Mouse (Mus musculus): ENCODE data around the gene Gdnf. TPM values are rescaled to one million over a fixed set of nuclear protein-coding genes. Genes with fewer than 3 reads are reported as not detected.

Gdnf gene
- polyA plus RNA-seq (2021) = 8.1 TPM

DNA sequence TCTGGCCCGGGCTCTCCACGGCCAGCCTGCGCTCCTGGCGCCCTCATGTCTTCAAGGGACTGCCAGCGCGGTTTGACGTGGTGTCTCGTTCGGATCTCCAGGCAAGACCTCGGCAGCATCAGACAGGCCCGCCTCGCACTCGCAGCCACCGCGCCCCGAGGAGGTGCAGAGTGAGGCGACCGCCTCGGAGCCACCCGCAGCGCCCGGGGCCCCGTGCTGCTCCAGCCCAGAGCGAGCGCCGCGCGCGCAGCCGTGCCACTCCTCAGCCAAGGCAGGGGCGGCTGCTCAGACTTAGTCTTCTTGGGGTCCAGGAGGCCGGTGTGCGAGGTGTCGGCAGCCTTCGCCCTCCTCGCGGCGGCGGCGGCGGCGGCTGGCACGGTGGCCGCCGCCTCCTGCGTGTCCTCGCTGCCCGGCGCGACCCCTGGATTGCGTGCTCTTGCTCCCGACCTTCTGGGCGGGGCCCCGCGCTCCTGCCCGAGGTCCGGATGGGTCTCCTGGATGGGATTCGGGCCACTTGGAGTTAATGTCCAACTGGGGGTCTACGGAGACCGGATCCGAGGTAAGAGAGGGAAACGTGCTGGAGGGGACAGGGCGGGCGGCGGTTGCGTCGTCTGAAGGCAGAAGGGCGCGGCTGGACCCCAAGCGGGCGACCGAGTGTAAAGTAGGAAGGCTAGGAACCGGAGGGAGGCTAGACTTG is at the start of gene Gdnf:
Gene Gdnf (plus strand): TSS at position 291 of the 697 bp plus-strand sequence.
- ATAC-seq = peak; percentile 48
- POLR2A ChIA-PET = interaction anchor here (0.6 to 0.9 kb wide), 2 partner anchors 66 to 351 kb away, joined by 3 read pairs; no protein-coding TSS in a partner anchor
- in situ Hi-C loops (cut with MboI; ENCODE audit: low pct_unique_long_range_greater_than_20kb) = no loop called here
- CTCF ChIA-PET = no interaction called here
- H3K27me3 ChIP-seq = no peaks in the 10 kb centered on the region
- TF ChIP-seq CTCF (IDR thresholded peaks at IDR 0.05) = no peak
- DNase-seq (ENCODE audit: low read depth, low spot score) = no peak

DNA sequence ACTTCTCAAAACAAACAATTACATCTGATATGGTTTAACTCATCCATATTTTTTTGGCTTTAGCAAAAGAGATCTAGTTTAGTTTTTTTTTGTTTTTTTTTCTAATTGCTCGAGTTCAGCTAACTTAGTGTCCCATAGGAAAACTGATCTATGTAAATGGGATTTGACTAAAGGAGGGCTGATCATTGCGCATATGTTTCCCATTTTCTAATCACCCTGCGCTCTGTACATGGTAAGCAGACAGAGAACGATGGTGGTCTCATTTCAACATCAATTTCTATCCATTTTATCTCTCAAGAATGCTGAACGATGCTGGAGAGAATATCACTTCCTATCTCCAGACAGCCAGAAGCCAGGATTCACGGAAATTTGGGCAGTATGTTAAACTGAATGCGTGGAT is 43.5 kb upstream of the Gdnf start:
- ATAC-seq = no peak
- H3K27me3 ChIP-seq = no peaks in the 10 kb centered on the region
- no peak for DNase-seq (ENCODE audit: low read depth, low spot score)
- no peak for TF ChIP-seq CTCF (IDR thresholded peaks at IDR 0.05)
- in situ Hi-C loops (cut with MboI; ENCODE audit: low pct_unique_long_range_greater_than_20kb) = loop anchor here (5.0 kb wide), 1 partner anchor 35 kb away; no protein-coding TSS in a partner anchor
- CTCF ChIA-PET = no interaction called here
- POLR2A ChIA-PET = no interaction called here

DNA sequence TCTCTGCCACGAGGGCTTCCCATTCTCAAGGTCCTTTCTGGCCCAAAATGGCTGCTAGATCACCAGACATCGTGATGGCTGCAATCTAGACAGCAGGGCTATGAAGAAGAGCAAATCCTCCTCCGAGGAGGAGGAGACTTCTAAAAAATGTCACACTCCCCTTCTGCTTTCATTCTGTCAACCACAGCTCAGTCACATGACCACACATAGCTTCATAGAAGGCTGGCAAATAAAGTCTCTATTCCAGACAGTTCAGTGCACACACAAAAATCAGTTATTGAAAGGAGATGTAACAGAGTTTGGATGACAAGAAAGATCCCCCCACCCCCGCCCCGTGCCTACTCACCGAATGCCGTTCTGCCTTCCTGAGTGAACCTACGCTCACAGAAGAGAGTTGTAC is 37.7 kb upstream of the Gdnf start:
- TF ChIP-seq CTCF (IDR thresholded peaks at IDR 0.05) = no peak
- H3K27me3 ChIP-seq = no peaks in the 10 kb centered on the region
- DNase-seq (ENCODE audit: low read depth, low spot score) = no peak
- ChIA-PET CTCF (no interaction called here), POLR2A (no interaction called here)
- no peak for ATAC-seq
- in situ Hi-C loops (cut with MboI; ENCODE audit: low pct_unique_long_range_greater_than_20kb) = no loop called here

DNA sequence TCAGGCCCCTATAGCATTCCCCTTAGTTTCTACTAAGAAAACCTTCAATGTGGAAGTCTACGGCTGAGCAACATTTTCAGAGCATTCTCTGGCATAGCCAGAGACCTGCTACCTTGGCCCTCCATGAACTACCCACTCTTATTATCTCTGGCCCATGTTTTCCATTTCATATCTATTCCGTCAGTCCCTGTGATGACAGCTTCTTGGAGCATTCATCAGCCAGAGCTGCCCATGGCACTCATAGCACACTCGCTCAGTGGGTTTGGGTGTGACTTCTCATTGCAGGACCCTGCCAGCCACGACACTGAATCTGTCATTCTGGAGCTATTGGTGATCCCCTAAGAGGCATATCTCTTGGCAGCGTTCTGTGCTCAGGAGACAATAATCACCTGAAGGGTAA is 29.1 kb upstream of the Gdnf start:
- ChIA-PET CTCF (interaction anchor here (0.5 kb wide), 1 partner anchor 134 kb away, joined by 3 read pairs; no protein-coding TSS in a partner anchor), POLR2A (no interaction called here)
- no peaks in the 10 kb centered on the region for H3K27me3 ChIP-seq
- DNase-seq (ENCODE audit: low read depth, low spot score) (no peak), ATAC-seq (no peak)
- in situ Hi-C loops (cut with MboI; ENCODE audit: low pct_unique_long_range_greater_than_20kb) = no loop called here
- TF ChIP-seq CTCF (IDR thresholded peaks at IDR 0.05) = no peak

DNA sequence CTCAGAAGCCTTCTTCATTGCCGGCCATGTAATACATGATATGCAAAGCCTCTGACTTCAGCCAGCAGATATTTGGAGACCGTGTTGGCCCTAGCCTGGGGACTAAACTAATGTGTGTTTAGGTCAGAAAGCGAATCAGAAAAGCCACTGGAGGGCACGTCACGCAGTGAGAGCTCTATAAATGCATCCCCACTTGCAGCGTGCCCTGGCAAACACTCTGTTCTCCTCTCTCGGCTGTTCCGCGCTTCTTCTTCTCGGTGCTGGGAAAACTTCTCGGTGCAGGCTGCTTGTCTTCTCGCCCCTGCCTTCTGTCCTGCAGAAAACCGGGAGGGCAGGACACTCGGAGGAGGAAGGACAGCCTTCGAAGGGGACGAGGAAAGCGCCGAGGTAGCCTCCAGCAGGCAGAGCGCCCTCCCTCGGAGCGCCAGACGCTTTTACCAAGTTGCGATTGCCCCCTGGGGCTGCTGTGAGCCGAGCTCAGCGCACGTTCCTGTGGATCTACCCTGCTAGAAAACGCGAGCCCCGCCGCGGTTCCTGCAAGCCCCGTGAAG is 730 bp upstream of the Gdnf start:
- H3K27me3 ChIP-seq = no peaks in the 10 kb centered on the region
- ChIA-PET POLR2A (interaction anchor here (0.7 to 0.9 kb wide), 2 partner anchors 142 to 350 kb away, joined by 3 read pairs; no protein-coding TSS in a partner anchor), CTCF (interaction anchor here (0.6 kb wide), 1 partner anchor 27 kb away, joined by 4 read pairs; no protein-coding TSS in a partner anchor)
- no peak for DNase-seq (ENCODE audit: low read depth, low spot score)
- no peak for TF ChIP-seq CTCF (IDR thresholded peaks at IDR 0.05)
- peak; percentile 57 for ATAC-seq
- in situ Hi-C loops (cut with MboI; ENCODE audit: low pct_unique_long_range_greater_than_20kb) = loop anchor here (5.0 kb wide), 1 partner anchor 343 kb away; no protein-coding TSS in a partner anchor

DNA sequence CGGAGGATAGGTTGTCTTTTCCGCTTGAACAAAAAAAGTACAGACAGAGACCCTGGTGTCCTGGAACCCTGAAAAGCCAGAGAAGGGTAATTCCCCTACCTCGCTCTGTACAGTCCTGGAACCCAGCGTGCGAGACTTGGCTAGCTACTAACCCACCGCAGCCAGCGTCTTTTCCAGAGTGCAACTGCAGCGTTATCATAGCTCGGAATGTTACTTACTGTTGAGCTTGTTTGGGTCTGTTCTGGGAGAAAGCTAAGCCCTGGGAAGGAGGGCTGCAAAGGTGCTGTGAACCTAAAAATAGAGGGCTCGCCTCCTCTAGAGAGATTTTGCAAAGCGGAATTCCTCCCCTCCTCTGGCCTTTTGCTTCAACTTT is 593 bp downstream of the Gdnf start:
- in situ Hi-C loops (cut with MboI; ENCODE audit: low pct_unique_long_range_greater_than_20kb) = no loop called here
- H3K27me3 ChIP-seq = no peaks in the 10 kb centered on the region
- DNase-seq (ENCODE audit: low read depth, low spot score) (no peak), ATAC-seq (no peak)
- ChIA-PET CTCF (no interaction called here), POLR2A (interaction anchor here (0.6 kb wide), 1 partner anchor 65 kb away, joined by 3 read pairs; no protein-coding TSS in a partner anchor)
- no peak for TF ChIP-seq CTCF (IDR thresholded peaks at IDR 0.05)

DNA sequence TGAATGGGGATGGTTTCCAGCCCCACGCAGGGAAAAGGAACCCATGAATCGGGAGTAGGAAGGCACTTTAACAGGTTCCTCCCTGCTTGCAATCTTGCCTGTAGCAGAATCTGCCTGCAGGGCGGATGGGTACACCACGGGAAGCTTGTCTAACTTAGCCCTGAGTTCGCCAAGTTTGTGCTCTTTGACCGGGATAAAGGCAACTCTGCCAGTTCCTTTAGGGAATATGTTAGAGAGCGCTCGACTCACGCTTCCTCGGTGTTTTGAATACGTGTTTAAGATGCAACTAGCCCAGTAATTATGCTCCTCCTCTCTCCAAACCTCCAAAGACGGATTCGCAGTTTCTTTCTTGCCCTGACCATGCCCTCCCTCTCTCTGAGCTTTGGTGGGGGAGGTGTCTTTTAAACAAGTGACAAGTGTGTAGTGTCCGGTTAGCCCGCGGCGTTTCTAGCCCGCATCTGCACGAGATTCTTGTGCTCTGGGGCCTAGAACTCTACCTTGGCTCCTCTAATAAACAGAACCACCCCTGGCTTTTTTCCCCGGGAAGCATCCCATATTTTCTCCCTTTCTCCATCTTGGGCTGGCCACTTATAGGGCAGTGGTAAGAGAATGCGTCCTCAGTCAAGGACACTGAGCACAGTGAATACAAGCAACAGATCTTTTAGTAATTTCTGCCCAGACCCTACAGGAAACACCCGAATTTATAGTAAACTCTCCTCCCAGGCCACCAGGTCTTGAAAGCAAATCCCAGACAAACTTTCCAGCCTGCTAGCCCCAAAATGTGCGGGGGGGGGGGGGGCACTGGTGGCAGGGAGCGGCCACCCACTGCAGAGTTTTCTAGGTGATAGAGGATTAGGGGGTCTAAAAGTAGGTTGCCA is 1.4 kb downstream of the Gdnf start:
- no peaks in the 10 kb centered on the region for H3K27me3 ChIP-seq
- no peak for TF ChIP-seq CTCF (IDR thresholded peaks at IDR 0.05)
- ATAC-seq (no peak), DNase-seq (ENCODE audit: low read depth, low spot score) (no peak)
- ChIA-PET POLR2A (no interaction called here), CTCF (no interaction called here)
- in situ Hi-C loops (cut with MboI; ENCODE audit: low pct_unique_long_range_greater_than_20kb) = no loop called here

DNA sequence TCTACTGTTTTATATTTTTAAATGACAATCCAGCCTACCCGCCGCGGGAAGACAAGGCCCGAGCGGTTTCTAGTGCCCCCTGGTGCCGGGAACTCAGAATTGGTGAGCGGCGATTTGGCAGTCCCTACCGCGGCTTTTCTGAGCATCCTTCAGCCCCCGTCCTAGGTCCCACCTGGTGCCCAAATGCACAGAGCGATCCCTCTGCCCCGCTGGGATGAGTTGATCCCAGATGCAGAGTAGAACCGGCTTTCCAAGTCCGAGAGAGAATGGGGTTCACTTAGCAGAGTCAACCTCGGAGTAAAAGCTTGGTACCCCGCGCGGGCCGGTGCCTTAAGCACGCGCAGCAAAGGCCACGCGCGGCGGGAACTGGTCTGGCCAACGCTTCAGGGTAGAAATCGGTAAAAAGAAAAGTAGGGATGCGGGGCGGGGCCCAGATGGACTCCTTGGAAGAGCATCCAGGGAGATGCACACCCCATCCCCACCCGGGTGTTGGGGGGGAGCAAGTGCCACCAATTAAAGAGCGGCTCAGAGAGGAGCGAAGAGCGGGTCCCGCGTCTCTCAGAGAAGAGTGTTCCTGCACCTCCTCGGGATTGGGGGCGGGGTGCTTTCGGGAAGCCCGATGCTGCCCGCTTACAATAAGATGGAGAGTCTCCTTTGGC is 2.4 kb downstream of the Gdnf start:
- no peak for TF ChIP-seq CTCF (IDR thresholded peaks at IDR 0.05)
- DNase-seq (ENCODE audit: low read depth, low spot score) (no peak), ATAC-seq (peak; percentile 25)
- ChIA-PET POLR2A (no interaction called here), CTCF (no interaction called here)
- no peaks in the 10 kb centered on the region for H3K27me3 ChIP-seq
- in situ Hi-C loops (cut with MboI; ENCODE audit: low pct_unique_long_range_greater_than_20kb) = no loop called here

DNA sequence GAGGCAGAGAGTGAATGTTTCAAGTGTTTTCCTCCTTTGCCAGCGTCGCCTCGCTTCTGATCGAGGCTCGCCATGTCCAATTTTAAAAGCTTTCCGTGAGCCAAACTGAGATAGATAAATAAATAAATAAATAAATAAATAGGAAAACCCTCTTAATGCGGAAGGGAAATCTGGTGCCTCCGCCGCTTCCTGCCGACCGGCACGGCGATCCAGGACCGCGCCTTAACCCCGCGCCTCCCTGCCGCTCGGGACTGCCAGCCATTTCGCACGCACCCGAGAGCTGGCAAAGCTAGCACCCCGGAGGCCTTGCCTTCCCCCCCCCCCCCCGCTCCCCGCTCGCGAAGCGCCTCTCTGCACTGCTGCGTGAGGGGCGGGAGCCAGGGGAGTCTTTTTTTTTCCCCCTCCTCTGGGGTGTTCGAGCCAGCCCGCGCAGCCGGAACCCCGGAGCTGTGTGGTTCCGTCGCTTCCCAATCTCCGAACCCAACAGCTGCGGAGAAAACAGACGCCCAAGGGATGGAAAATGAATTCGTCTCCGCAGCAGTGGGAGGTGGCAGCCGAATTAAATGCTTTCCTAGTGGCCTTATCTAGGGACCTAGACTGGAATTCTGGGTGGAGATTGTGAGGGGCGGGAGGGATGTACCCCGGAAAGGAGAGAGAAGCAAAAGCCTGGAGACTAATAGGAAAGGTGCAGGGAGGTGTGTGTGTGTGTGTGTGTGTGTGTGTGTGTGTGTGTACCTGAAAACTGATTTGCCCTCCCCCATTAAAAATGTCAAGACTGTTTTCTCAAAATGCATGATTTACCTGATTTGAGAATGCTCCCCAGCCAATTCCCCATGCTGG is 3.1 kb downstream of the Gdnf start:
- in situ Hi-C loops (cut with MboI; ENCODE audit: low pct_unique_long_range_greater_than_20kb) = no loop called here
- DNase-seq (ENCODE audit: low read depth, low spot score) = no peak
- no peaks in the 10 kb centered on the region for H3K27me3 ChIP-seq
- ATAC-seq = no peak
- no peak for TF ChIP-seq CTCF (IDR thresholded peaks at IDR 0.05)
- ChIA-PET CTCF (no interaction called here), POLR2A (no interaction called here)

DNA sequence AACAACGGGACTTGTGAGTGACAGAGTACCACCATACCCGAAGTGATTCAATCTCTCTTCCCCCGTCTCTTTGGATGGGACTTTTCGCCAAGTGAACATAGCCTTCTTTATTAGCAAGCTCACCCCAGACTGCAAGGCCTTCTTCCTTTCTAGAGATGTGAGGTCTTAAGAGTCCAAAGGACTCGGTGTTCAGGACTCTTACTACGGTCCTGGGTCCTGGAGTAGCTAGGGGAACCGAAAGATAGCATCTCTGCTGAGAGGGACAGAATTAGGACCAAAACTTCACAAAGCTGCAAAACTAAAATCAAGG is 3.7 kb downstream of the Gdnf start:
- POLR2A ChIA-PET = no interaction called here
- CTCF ChIA-PET = no interaction called here
- no peaks in the 10 kb centered on the region for H3K27me3 ChIP-seq
- ATAC-seq (no peak), DNase-seq (ENCODE audit: low read depth, low spot score) (no peak)
- in situ Hi-C loops (cut with MboI; ENCODE audit: low pct_unique_long_range_greater_than_20kb) = no loop called here
- no peak for TF ChIP-seq CTCF (IDR thresholded peaks at IDR 0.05)

Data from Patski (cell line).